Mouse (Mus musculus) cerebellum, postnatal 36 days (tissue): ENCODE data around the gene D330020A13Rik.
A peak's percentile ranks its signal among the peaks of the same experiment; 100 is the strongest.
"Not testable (repeated sequence)": the region's sequence is repeated elsewhere in the genome, so short reads cannot be mapped to it uniquely, and the experiment has no call there.

Experiments used
- DNase-seq, 2 experiments: peaks; one replicate each; pipeline ENCODE4 v3.0.0; 2021 to 2022; ENCODE audit warnings: mixed read lengths in 2 of 2

The D330020A13Rik gene

DNA sequence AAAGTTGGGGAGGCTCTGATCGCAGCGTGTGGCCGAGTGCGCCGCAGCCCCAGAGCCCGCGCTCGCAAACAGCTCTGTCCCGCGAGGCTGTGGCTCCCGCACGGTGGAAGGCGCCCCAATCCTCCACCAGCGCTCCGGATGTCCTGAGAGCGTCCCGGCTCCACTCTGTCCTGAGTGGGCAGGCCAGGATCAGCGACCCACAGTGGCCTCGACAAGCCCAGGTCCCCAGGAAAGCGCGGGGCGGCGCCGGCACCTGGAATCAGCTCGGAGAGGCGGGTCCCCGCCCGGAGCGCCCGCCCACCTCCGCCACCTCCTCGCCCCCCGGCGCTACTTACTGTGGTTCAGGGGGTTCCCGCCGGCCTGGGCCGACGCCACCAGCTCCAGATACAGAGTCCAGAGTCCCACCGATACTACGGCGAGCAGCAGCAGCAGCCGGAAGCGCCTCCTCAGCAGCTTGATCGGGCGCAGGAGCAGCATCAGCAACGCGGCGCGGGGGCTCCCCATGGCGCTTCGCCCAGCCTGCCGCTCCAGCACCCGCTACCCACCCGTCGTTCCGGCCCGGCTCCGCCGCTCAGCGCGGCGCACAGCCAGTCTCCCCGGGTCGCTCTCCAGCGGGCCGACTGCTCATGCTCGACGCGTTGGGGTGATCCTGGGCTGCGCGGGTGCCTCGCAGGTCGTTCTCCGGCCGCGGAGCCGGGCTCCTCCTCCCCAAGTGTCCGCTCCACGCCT, at the start of gene D330020A13Rik, which contains the start of gene B4galnt3:
Gene D330020A13Rik, plus strand, starts transcription at position 309 of the 729 bp plus-strand sequence.
Gene B4galnt3, minus strand, starts transcription at position 504 of the 729 bp plus-strand sequence.
- peak; percentile 8 to 13 for DNase-seq

DNA sequence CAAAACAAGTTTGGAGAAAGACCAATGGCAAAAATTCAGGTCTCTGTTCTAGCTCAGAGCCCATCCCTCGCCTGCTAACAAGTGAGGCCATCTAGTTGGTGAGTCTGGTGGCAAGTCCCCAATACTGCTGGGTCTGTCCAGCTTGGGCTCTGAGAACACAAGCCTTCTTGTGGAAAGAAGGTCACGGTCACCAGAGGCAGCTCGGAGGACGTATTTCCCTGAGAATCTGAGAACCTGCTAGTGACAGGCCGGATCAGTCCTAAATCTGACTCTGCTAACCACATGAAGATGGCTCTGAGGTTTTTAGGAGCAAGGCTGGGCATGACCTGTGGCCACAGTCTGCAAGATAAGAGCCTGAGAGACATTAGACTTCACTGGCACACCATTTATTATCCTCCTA, 47.5 kb upstream of the D330020A13Rik start:
- no peak for DNase-seq

DNA sequence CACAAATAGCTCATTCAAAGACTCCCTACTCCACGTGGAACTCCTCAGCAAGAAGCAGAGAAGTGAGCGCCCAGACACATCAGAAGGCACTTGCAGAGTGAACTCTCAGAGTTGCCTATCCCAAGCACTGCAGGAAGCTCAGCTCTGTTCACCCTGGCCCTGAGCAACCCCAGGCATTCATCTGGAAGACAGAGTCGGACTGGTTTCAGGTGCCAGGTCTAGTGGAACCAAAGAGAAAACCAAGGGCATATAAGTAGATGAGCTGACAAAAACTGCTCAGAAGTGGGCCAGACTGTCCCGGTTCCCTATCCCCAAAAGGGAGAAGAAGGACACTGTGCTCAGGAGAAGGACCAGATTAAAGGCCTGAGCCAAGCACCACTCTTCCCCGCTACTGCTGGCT, 44.3 kb upstream of the D330020A13Rik start:
- no peak for DNase-seq

- DNase-seq: no peak
Measured at GRCm38 (mm10) chr6:120251010-120251409, 43.2 kb upstream of the D330020A13Rik start.

- no peak for DNase-seq
Measured at GRCm38 (mm10) chr6:120252741-120253140, 41.4 kb upstream of the D330020A13Rik start.

DNA sequence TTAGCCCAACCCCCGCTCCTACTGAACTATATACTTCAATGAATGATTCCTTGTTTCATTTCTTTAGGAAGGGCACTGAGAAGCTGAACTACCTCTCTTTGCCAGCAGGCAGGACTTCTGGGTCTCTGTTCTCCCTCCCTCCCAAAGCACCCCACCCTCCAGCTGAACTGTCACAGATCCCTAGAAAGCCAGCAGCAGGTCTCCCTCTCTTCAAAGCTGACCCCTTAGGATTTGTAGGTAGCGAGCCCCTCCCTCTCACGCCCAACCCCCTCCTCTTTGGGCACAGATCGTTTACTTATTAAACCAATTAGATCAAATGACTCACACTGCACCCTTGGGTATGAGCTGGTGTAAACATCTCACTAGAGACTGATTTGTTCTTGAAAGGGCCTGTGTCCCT, 39.5 kb upstream of the D330020A13Rik start:
- no peak for DNase-seq

GRCm38 (mm10) chr6:120255144-120255543, 39.0 kb upstream of the D330020A13Rik start:
- no peak for DNase-seq

DNA sequence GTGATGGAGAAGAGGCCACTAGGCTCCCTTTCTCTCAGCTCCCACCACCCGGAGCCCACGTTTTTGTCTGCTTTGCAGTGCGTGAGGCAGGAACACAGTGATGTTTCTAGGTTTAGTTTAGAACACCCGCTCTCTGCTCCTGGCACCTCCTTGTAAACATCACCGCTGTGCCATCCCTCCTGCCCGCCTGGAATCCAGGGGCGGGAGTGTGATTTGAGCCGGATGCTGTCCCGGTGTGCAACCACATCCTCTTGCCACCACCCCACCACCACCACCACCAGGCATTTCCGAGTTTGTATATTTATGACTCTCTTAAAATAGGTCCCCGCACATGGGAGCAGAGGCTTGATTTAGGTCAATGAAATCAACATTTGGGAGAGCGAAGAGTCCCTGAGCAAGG, 38.5 kb upstream of the D330020A13Rik start:
- DNase-seq: no peak

- DNase-seq: no peak
Measured at GRCm38 (mm10) chr6:120256431-120256935, 37.7 kb upstream of the D330020A13Rik start.

GRCm38 (mm10) chr6:120259481-120259880, 34.7 kb upstream of the D330020A13Rik start:
- DNase-seq: no peak

- DNase-seq: no peak
Measured at GRCm38 (mm10) chr6:120262886-120263531, 31.2 kb upstream of the D330020A13Rik start.

DNA sequence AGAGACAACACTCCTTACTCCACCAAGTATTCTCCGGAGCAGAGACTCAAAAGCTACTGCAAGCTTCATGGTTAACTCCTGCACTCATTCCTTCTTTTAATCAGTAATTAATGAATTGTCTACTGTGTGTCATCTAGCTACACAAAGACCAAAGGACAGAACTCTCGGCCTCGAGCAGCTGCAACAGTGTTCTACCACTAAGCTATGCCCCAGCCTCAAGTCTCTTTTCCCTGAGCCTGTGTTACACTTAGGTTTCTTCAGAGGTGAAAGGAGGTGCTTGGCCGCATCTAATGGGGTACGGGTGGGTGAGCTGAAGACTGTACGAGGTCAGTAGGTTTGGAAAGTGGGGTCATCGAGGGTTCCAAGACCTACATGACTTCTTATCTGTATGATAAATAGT, 30.6 kb upstream of the D330020A13Rik start:
- no peak for DNase-seq

DNA sequence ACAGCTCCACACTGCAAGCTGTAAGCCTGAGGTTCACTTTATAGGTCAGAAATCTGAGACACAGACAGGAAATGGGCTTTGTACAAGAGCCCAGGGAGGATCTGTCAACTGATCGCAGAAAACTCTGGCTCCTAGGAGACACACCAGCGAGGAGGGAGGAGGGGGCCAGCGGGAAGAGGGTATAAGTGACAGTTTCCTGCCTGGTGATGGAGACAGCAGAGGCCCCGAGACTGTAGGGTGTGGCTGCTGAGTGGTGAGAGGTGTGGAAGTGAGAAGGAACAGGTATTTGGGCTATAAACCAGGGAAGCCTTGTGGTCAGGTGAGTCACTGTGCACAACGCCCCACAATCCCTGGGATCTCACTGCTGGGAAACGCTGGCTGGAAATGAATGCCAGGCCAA, 30.0 kb upstream of the D330020A13Rik start:
- DNase-seq: no peak

DNA sequence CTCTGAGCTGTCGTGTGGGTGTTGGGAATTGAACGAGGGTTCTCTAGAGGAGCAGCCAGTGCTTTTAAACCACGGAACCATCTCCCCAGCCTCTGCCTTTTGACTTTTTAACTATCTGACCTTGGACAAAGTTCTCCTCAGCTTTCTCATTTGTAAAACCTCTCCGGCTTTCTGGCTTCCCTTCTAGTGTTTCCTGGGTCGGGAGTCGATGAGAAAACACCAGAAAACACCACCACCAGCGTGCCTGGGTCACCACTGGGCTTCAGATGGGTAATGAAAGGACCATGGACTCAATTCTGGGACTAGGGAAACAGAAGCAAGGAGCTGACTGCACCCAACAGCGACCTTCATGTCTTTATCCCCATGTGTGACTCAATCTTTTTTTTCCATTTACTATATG, 20.0 kb upstream of the D330020A13Rik start:
- DNase-seq: no peak

DNA sequence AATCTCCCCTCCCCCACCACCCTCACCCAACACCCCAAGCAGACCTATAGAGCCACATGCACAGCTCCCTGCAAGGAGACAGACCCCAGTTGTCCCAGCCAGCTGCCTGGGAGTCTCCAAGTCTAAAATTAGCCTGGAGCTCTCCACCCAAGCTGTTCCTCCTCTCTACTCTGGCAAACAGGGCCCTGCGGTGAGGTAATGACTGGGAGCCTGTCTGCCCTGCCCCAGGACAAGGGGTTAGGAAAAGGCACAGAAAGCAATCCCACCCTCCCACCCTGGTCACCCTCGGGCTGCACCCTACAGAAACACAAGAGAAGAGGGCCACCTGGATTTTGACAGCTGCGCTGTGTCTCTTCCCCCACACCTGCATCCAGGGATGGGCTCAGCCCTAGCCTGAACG, 19.3 kb upstream of the D330020A13Rik start:
- no peak for DNase-seq

DNA sequence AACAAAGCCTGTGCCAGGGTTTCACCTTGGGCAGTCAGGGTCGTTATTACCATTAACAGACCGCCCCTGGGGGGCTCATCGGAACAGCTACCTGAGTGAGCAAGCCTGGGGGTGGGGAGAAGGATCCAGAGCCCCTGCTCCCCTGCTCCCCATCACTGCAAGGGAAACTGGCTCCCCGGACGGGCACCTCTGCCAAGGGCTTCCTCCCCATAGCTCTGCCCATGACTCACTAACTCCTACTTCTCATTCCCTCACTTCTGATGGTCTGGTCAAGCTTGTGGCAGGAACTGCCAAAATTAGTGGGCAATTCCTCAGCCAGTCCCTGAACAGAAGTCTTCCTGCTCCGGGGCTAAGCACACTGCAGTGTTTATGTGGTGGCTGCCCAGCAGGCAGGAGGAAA, 18.9 kb upstream of the D330020A13Rik start:
- no peak for DNase-seq

- no peak for DNase-seq
Measured at GRCm38 (mm10) chr6:120276874-120277449, 17.2 kb upstream of the D330020A13Rik start.

DNA sequence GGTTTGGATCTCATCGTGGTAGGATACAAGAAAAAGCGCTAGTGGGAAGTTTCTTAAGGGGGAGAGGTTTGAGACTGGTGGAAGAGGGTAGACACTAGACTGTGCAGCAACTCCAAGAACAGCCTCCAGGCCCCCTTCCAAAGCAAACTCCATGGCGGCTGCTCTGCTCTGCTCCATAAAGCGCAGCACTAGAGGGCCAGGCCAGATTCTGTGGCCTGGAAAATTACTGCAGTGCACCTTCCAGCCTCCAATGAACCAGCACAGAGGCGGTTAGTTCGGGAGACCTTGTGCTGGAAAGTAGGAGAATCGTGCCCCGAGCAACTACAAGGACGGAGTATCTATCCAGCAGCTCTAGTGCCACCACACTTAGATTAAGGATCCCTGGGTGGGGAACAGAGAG, 6.9 kb upstream of the D330020A13Rik start:
- no peak for DNase-seq

DNA sequence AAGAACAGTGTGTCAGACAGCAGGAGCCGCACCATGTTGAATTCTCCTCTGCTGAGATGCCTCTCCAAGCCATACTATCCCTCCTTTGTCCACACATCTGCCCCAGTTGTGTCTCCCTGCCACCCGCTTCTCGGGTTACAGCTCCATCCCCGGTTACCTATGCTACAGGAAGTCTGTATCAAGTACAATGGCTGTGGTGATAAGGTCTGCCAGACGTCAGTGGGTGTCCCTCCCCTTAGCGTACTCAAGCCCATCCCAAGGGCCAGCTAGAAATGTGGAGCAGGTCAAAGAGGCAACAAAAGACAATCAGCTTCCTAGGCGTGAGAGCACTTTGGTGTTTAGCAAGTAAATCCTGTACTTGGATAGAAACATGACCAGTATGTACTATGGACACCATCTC, 5.6 kb upstream of the D330020A13Rik start:
- DNase-seq: no peak

GRCm38 (mm10) chr6:120289430-120289829, 4.7 kb upstream of the D330020A13Rik start:
- no peak for DNase-seq

DNA sequence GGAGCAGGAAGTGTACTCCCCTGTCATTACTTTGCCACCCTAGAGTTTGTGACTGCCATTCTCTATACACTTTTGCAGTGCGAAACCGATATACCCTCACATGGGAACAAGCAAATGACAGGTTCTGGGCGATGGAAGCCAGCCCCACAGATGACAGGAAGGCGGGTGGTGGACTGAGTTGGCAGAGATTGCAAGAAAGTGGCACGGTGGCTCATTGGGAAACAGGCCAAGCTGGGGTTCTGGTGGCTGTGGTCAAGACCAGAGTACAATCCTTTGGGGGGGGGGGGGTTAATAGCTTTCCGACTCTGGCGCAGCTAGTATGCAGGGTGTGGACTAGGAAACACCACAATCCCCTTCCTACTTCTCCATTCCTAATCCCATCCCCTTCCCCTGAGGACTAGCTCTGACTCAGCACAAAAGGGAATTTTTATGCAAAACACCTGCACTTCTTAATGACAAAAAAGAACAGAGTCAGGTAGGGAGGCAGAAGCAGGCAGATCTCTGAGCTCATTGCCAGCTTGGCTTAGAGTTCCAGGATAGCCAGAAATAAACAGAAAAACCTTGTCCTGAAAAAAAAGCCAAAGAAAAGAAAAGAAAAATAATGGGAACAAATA, 2.7 kb upstream of the D330020A13Rik start:
- DNase-seq: no peak

DNA sequence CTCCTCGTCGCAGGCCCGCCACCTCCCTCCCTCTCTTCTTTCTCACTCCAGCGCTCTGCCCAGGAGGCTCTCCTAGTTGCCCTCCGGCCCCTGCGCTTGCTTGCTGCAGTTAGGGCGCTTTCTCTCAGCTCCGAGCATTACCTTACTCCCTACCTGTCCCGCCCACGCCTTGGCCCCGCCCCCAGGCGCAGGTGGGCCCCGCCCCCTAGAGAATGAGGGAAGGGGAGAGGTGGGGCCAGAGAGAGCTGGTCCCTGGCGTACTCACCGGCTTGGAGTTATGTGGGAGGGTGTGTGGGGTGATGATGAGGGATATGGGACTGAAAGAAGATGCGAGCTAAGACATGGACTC, 595 bp downstream of the D330020A13Rik start:
- DNase-seq: peak; percentile 21 to 40

DNA sequence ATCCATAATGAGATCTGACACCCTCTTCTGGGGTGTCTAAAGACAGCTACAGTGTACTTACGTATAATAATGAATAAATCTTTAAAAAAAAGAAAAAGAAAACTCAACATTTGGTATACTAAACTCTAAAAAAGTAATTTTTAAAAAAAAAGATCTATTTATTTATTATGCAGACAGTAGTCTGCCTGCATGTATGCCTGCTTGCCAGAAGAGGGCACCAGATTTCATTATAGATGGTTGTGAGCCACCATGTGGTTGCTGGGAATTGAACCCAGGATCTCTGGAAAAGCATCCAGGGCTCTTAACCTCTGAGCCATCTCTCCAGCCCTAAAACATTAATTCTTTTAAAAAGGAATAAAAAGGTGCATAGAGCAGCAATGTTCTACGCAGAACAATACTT, 2.4 kb downstream of the D330020A13Rik start:
- DNase-seq: not testable (repeated sequence)
